Mouse (Mus musculus): Measurements from ENCODE around the gene Tpgs1. TPM values are rescaled to one million over a fixed set of nuclear protein-coding genes. Genes with fewer than 3 reads are reported as not detected.

Tpgs1 gene
- polyA plus RNA-seq, 1 experiment from 2014 or later, result 41.4 TPM

DNA sequence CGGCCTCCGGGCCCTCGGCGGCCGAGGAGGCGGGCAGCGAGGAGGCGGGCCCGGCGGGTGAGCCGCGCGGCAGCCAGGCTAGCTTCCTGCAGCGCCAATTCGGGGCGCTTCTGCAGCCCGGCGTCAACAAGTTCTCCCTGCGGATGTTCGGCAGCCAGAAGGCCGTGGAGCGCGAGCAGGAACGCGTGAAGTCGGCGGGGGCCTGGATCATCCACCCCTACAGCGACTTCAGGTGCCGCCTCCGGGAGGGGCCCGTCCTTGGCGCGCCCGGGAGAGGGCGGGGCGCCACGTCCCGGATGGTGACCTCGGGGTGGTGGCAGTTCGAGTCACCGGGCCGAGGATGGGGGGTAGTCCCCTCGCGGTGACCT lies 47.8 kb downstream of the Tpgs1 start:
- H3K9ac ChIP-seq, result peak overlapping the region; percentile 73
- H3K4me1 ChIP-seq, result peaks cover 33% of the 10 kb centered on the region
- no peaks in the 10 kb centered on the region for H3K9me3 ChIP-seq
- peak overlapping the region; percentile 96 for H3K4me2 ChIP-seq
- H3K27me3 ChIP-seq (replicated peaks), result peaks cover 76% of the 10 kb centered on the region
- WGBS, result under 1% methylated on average over 43 of the region's 44 CpGs
- no peak for ATAC-seq (ENCODE audit: extremely low read depth, insufficient number of reproducible peaks, low FRiP score, low TSS enrichment)
- H3K36me3 ChIP-seq, result peaks cover 3% of the 10 kb centered on the region
- H3K4me3 ChIP-seq, result peak overlapping the region; percentile 67
- no peak overlapping the region for H3K27ac ChIP-seq (replicated peaks)

DNA sequence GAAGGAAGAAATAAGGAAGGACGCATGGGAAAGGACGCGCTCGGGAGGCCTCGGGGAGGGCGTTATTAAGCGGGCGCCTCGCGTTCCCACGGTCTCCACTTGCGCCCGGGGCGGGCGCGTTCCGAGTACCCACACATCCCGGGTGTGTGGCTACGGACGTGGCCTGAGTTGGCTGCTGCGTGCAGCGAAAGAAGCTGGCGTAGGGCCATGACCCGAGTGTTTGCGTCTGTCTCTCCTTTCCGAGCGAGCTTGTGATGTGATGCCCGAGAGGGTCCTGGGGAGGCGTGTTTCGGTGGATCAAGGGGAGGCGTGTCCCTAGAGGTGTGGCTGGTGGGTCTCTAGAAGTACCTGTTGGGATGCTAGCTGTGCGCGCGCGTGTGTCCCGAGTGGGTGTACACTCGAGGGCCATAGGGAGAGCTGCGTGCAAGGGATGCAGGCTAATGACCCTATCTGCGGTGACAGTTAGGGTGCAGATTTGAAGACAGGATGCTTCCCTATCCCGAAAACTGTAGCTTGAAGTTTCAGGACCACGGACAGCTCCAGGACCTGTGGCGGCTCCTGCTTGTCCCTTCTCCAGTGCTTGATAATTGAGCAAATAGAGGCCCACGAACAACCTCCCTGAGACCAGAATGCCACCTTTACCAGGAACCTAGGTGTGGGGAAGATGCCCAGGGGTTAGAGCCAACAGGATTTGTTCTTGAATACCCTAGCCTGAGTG lies 48.6 kb downstream of the Tpgs1 start:
- no peak for ATAC-seq (ENCODE audit: extremely low read depth, insufficient number of reproducible peaks, low FRiP score, low TSS enrichment)
- Histone ChIP-seq H3K4me3 (peak overlapping the region; percentile 67), H3K27me3 (replicated peaks) (peaks cover 82% of the 10 kb centered on the region), H3K9ac (no peak overlapping the region), H3K4me2 (peak overlapping the region; percentile 96), H3K27ac (replicated peaks) (no peak overlapping the region), H3K9me3 (no peaks in the 10 kb centered on the region), H3K36me3 (no peaks in the 10 kb centered on the region), H3K4me1 (peaks cover 25% of the 10 kb centered on the region)
- 7% methylated on average over 43 of the region's 43 CpGs for WGBS

DNA sequence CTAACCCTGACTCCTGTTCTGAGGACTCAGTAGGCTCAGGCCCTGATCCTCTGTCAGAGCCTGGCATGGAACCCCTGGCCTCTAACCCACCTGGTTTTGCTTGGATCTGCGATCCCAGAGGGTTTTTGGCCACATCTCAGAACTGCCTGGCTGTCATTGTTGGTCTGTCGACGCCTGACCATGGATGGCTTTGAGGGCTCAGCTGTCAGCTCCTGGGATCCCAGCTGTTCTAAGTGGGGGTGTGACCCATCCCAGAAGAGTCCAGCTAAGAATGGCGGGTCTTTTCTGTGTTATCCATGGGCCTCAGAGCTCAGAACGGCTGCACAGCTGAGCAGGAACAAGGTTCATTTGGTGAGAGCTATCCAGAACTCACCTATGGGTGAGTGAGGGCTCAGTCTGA lies 51.9 kb downstream of the Tpgs1 start:
- Histone ChIP-seq H3K4me1 (peaks cover 24% of the 10 kb centered on the region), H3K27ac (replicated peaks) (no peak overlapping the region), H3K36me3 (no peaks in the 10 kb centered on the region), H3K4me3 (no peak overlapping the region), H3K9ac (no peak overlapping the region), H3K9me3 (no peaks in the 10 kb centered on the region), H3K4me2 (no peak overlapping the region), H3K27me3 (replicated peaks) (peaks cover 57% of the 10 kb centered on the region)
- WGBS, result 53% methylated on average over 5 of the region's 5 CpGs
- ATAC-seq (ENCODE audit: extremely low read depth, insufficient number of reproducible peaks, low FRiP score, low TSS enrichment), result no peak

DNA sequence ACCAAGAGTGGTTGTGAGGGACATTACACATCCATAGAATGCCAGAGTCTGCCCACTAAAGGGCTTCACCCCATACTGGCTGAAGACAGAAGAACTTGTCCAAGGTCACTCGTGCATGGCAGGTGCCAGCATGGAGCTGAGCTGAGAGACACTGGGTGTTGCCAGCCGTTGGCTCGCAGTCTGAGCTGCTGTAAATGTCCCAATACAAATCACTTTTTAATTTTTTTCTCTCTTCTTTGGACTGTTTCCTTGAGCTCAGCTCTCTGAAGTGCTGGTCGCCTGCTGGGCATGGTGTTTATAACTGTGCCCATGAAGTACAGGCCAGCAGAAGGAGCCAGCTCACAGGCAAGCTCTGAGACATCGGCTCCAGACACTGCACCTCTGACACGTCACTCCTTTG lies 53.9 kb downstream of the Tpgs1 start:
- Histone ChIP-seq H3K4me1 (peaks cover 7% of the 10 kb centered on the region), H3K9me3 (peaks cover 4% of the 10 kb centered on the region; the same call in 1 of the 2 replicates), H3K27me3 (replicated peaks) (peaks cover 37% of the 10 kb centered on the region), H3K9ac (no peak overlapping the region), H3K4me2 (no peak overlapping the region), H3K4me3 (no peak overlapping the region), H3K27ac (replicated peaks) (no peak overlapping the region), H3K36me3 (no peaks in the 10 kb centered on the region)
- 64% methylated on average over 6 of the region's 6 CpGs for WGBS
- no peak for ATAC-seq (ENCODE audit: extremely low read depth, insufficient number of reproducible peaks, low FRiP score, low TSS enrichment)

GRCm38 (mm10) chr10:79723692-79724091 lies 54.5 kb downstream of the Tpgs1 start:
- H3K9me3 ChIP-seq, result peaks cover 4% of the 10 kb centered on the region; the same call in 1 of the 2 replicates
- H3K36me3 ChIP-seq, result no peaks in the 10 kb centered on the region
- 63% methylated on average over 7 of the region's 7 CpGs for WGBS
- no peak for ATAC-seq (ENCODE audit: extremely low read depth, insufficient number of reproducible peaks, low FRiP score, low TSS enrichment)
- H3K4me3 ChIP-seq, result no peak overlapping the region
- H3K4me1 ChIP-seq, result peaks cover 7% of the 10 kb centered on the region
- peaks cover 37% of the 10 kb centered on the region for H3K27me3 ChIP-seq (replicated peaks)
- no peak overlapping the region for H3K9ac ChIP-seq
- H3K4me2 ChIP-seq, result no peak overlapping the region
- H3K27ac ChIP-seq (replicated peaks), result no peak overlapping the region

Other genes with a start within 250 kb of the Tpgs1 start
- not detected in 2 replicates for gene Vmn2r83, start 200.6 kb upstream of the Tpgs1 start, polyA plus RNA-seq (2015; fragmentation: Nextera tagmentation; extraction: Ambion mirVana)
- gene Plpp2, start 135.6 kb upstream of the Tpgs1 start, polyA plus RNA-seq (2015; fragmentation: Nextera tagmentation; extraction: Ambion mirVana), result 10.9 and 13.1 TPM in 2 replicates
- gene Mier2, start 114.2 kb upstream of the Tpgs1 start, polyA plus RNA-seq (2015; fragmentation: Nextera tagmentation; extraction: Ambion mirVana), result 32.9 and 33.5 TPM in 2 replicates
- not detected in 2 replicates for gene Theg, start 82.0 kb upstream of the Tpgs1 start, polyA plus RNA-seq (2015; fragmentation: Nextera tagmentation; extraction: Ambion mirVana)
- gene C2cd4c, start 55.3 kb upstream of the Tpgs1 start, polyA plus RNA-seq (2015; fragmentation: Nextera tagmentation; extraction: Ambion mirVana), result not detected in 2 replicates
- gene Shc2, start 31.5 kb upstream of the Tpgs1 start, polyA plus RNA-seq (2015; fragmentation: Nextera tagmentation; extraction: Ambion mirVana), result 1.9 and 2.6 TPM in 2 replicates
- not detected in 2 replicates for gene Odf3l2, start 23.6 kb upstream of the Tpgs1 start, polyA plus RNA-seq (2015; fragmentation: Nextera tagmentation; extraction: Ambion mirVana)
- 0.82 and 1.2 TPM in 2 replicates for gene Madcam1, start 4.8 kb upstream of the Tpgs1 start, polyA plus RNA-seq (2015; fragmentation: Nextera tagmentation; extraction: Ambion mirVana)
- gene Cdc34, start 12.8 kb downstream of the Tpgs1 start, polyA plus RNA-seq (2015; fragmentation: Nextera tagmentation; extraction: Ambion mirVana), result 122 and 136 TPM in 2 replicates
- 0.67 and 1.0 TPM in 2 replicates for gene Gzmm, start 19.7 kb downstream of the Tpgs1 start, polyA plus RNA-seq (2015; fragmentation: Nextera tagmentation; extraction: Ambion mirVana)
- gene Bsg, start 35.1 kb downstream of the Tpgs1 start, polyA plus RNA-seq (2015; fragmentation: Nextera tagmentation; extraction: Ambion mirVana), result 1,093 and 1,212 TPM in 2 replicates
- 0.06 and 0.09 TPM in 2 replicates for gene Hcn2, start 47.3 kb downstream of the Tpgs1 start, polyA plus RNA-seq (2015; fragmentation: Nextera tagmentation; extraction: Ambion mirVana)
- 30.2 and 30.9 TPM in 2 replicates for gene Polrmt, start 77.2 kb downstream of the Tpgs1 start, polyA plus RNA-seq (2015; fragmentation: Nextera tagmentation; extraction: Ambion mirVana)
- 0.17 TPM in 1 of 2 replicates, not detected in the other for gene Fgf22, start 85.7 kb downstream of the Tpgs1 start, polyA plus RNA-seq (2015; fragmentation: Nextera tagmentation; extraction: Ambion mirVana)
- gene Rnf126, start 97.6 kb downstream of the Tpgs1 start, polyA plus RNA-seq (2015; fragmentation: Nextera tagmentation; extraction: Ambion mirVana), result 61.4 and 66.3 TPM in 2 replicates
- gene Fstl3, start 107.9 kb downstream of the Tpgs1 start, polyA plus RNA-seq (2015; fragmentation: Nextera tagmentation; extraction: Ambion mirVana), result 23.8 and 27.3 TPM in 2 replicates
- 0.51 TPM in 1 of 2 replicates, not detected in the other for gene Prss57, start 121.6 kb downstream of the Tpgs1 start, polyA plus RNA-seq (2015; fragmentation: Nextera tagmentation; extraction: Ambion mirVana)
- gene Palm, start 124.2 kb downstream of the Tpgs1 start, polyA plus RNA-seq (2015; fragmentation: Nextera tagmentation; extraction: Ambion mirVana), result 67.1 and 69.3 TPM in 2 replicates
- 1.2 and 1.4 TPM in 2 replicates for gene Misp, start 151.6 kb downstream of the Tpgs1 start, polyA plus RNA-seq (2015; fragmentation: Nextera tagmentation; extraction: Ambion mirVana)
- 122 and 141 TPM in 2 replicates for gene Ptbp1, start 185.1 kb downstream of the Tpgs1 start, polyA plus RNA-seq (2015; fragmentation: Nextera tagmentation; extraction: Ambion mirVana)
- 2.5 and 2.6 TPM in 2 replicates for gene Prtn3, start 205.1 kb downstream of the Tpgs1 start, polyA plus RNA-seq (2015; fragmentation: Nextera tagmentation; extraction: Ambion mirVana)
- 15.8 and 16.4 TPM in 2 replicates for gene Plppr3, start 205.3 kb downstream of the Tpgs1 start, polyA plus RNA-seq (2015; fragmentation: Nextera tagmentation; extraction: Ambion mirVana)
- 0.25 and 0.96 TPM in 2 replicates for gene Elane, start 216.9 kb downstream of the Tpgs1 start, polyA plus RNA-seq (2015; fragmentation: Nextera tagmentation; extraction: Ambion mirVana)
- gene Cfd, start 221.5 kb downstream of the Tpgs1 start, polyA plus RNA-seq (2015; fragmentation: Nextera tagmentation; extraction: Ambion mirVana), result not detected in 2 replicates
- gene Med16, start 239.6 kb downstream of the Tpgs1 start, polyA plus RNA-seq (2015; fragmentation: Nextera tagmentation; extraction: Ambion mirVana), result 41.8 and 42.1 TPM in 2 replicates
- 1.7 TPM in 1 of 2 replicates, not detected in the other for gene Gm26602, start 241.5 kb downstream of the Tpgs1 start, polyA plus RNA-seq (2015; fragmentation: Nextera tagmentation; extraction: Ambion mirVana)
- 0.60 and 0.67 TPM in 2 replicates for gene Kiss1r, start 247.6 kb downstream of the Tpgs1 start, polyA plus RNA-seq (2015; fragmentation: Nextera tagmentation; extraction: Ambion mirVana)